Mouse (Mus musculus) liver, adult (tissue): Measurements from ENCODE around the gene Slc41a2.

Experiments
- GATA4 ChIP-seq: IDR thresholded peaks from 2 replicates; pipeline ENCODE4 v1.6.1; 2014; ENCODE audit warnings: mild to moderate bottlenecking, low read length; ENCODE audit not compliant: insufficient replicate concordance

Gene Slc41a2

GRCm38 (mm10) chr10:83228626-83229025, 109.1 kb downstream of the Slc41a2 start:
- no peak for TF ChIP-seq GATA4

GRCm38 (mm10) chr10:83224999-83225398, 112.7 kb downstream of the Slc41a2 start:
- no peak for TF ChIP-seq GATA4

GRCm38 (mm10) chr10:83220847-83221246, 116.8 kb downstream of the Slc41a2 start:
- TF ChIP-seq GATA4, result no peak

- TF ChIP-seq GATA4, result no peak
Observed at GRCm38 (mm10) chr10:83220217-83220616, 117.5 kb downstream of the Slc41a2 start.

- no peak for TF ChIP-seq GATA4
Observed at GRCm38 (mm10) chr10:83219729-83220128, 118.0 kb downstream of the Slc41a2 start.

GRCm38 (mm10) chr10:83218778-83219177, 118.9 kb downstream of the Slc41a2 start:
- no peak for TF ChIP-seq GATA4

- no peak for TF ChIP-seq GATA4
Observed at GRCm38 (mm10) chr10:83217256-83217655, 120.4 kb downstream of the Slc41a2 start.

GRCm38 (mm10) chr10:83215559-83215958, 122.1 kb downstream of the Slc41a2 start:
- no peak for TF ChIP-seq GATA4

GRCm38 (mm10) chr10:83212618-83213017, 125.1 kb downstream of the Slc41a2 start:
- TF ChIP-seq GATA4, result no peak

- no peak for TF ChIP-seq GATA4
Observed at GRCm38 (mm10) chr10:83210968-83211583, 126.6 kb downstream of the Slc41a2 start.

GRCm38 (mm10) chr10:83210122-83210521, 127.6 kb downstream of the Slc41a2 start:
- no peak for TF ChIP-seq GATA4

- TF ChIP-seq GATA4, result no peak
Observed at GRCm38 (mm10) chr10:83209388-83209787, 128.3 kb downstream of the Slc41a2 start.

GRCm38 (mm10) chr10:83208436-83208835, 129.2 kb downstream of the Slc41a2 start:
- TF ChIP-seq GATA4, result no peak

- TF ChIP-seq GATA4, result no peak
Observed at GRCm38 (mm10) chr10:83202906-83203702, 134.6 kb downstream of the Slc41a2 start.

- no peak for TF ChIP-seq GATA4
Observed at GRCm38 (mm10) chr10:83201525-83201924, 136.2 kb downstream of the Slc41a2 start.

GRCm38 (mm10) chr10:83199290-83199689, 138.4 kb downstream of the Slc41a2 start:
- TF ChIP-seq GATA4, result no peak
